Mouse (Mus musculus) G1E (cell line): ENCODE data around the gene Col12a1.

Experiments
- CTCF ChIP-seq: IDR thresholded peaks from 2 replicates; pipeline ENCODE4 v1.5.1; 2012; ENCODE audit warnings: low read depth, low read length, inconsistent platforms, mixed read lengths
- TAL1 ChIP-seq: conservative IDR thresholded peaks from 2 replicates; pipeline ENCODE4 v1.6.1; 2012; ENCODE audit warnings: low read depth, low read length, inconsistent platforms, mixed read lengths

GRCm38 (mm10) chr9:79603448-79603847 is 115.2 kb downstream of the Col12a1 start:
- TF ChIP-seq CTCF (no peak), TAL1 (no peak)
